Mouse (Mus musculus) forebrain, postnatal 0 days (tissue): ENCODE results near the gene Baat. TPM values are rescaled to one million over a fixed set of nuclear protein-coding genes. Genes with fewer than 3 reads are reported as not detected.

Experiments
- ATAC-seq: fragments of 200-750 bp; cut with Nextera tagmentation; 2 replicates; pipeline ENCODE4 v1.8.0; 2017; ENCODE audit warnings: mild to moderate bottlenecking, moderate library complexity
- DNase-seq: peaks from one replicate; pipeline ENCODE4 v3.0.0-alpha.2; 2015
- H3K27ac ChIP-seq: fragments of 300-500 bp; sonication (generic); 2 replicates; pipeline ENCODE4 v1.5.1; 2014; ENCODE audit warnings: low read depth, mild to moderate bottlenecking, antibody characterized with exemption, low read length, moderate library complexity, mixed read lengths
- H3K27me3 ChIP-seq: fragments of 300-500 bp; sonication (generic); 2 replicates; pipeline ENCODE4 v1.6.1; 2014; ENCODE audit warnings: mild to moderate bottlenecking, low read length, mixed read lengths; ENCODE audit not compliant: insufficient read depth
- H3K36me3 ChIP-seq: fragments of 300-500 bp; sonication (generic); 2 replicates; pipeline ENCODE4 v1.6.1; 2014; ENCODE audit warnings: mild to moderate bottlenecking, moderate library complexity; ENCODE audit not compliant: insufficient read depth
- H3K4me1 ChIP-seq: fragments of 300-500 bp; sonication (generic); 2 replicates; pipeline ENCODE4 v1.6.1; 2014; ENCODE audit warnings: antibody characterized with exemption; ENCODE audit not compliant: insufficient read depth
- H3K4me2 ChIP-seq: fragments of 300-500 bp; sonication (generic); 2 replicates; pipeline ENCODE4 v1.6.1; 2014; ENCODE audit warnings: low read depth, mild to moderate bottlenecking, moderate library complexity
- H3K4me3 ChIP-seq: fragments of 300-500 bp; sonication (generic); 2 replicates; pipeline ENCODE4 v1.5.1; 2014; ENCODE audit warnings: low read depth, low read length, mixed read lengths
- H3K9ac ChIP-seq: fragments of 300-500 bp; sonication (generic); 2 replicates; pipeline ENCODE4 v1.6.1; 2014; ENCODE audit warnings: mild to moderate bottlenecking
- H3K9me3 ChIP-seq: fragments of 300-500 bp; sonication (generic); 2 replicates; pipeline ENCODE4 v1.6.1; 2016; ENCODE audit warnings: low read length
- CTCF ChIP-seq: sonication (generic); IDR thresholded peaks from 2 replicates; pipeline ENCODE4 v1.5.1; 2016; ENCODE audit warnings: antibody characterized with exemption, control low read depth, low read depth
- WGBS: fragments of 180-500 bp; shearing (Covaris S2); extraction: QIAGEN DNeasy Blood & Tissue Kit; methylation state at CpG from one replicate; pipeline ENCODE4 v1.1.7; 2014; 5-methylcytosine and 5-hydroxymethylcytosine counted together
- polyA plus RNA-seq: library from polyadenylated mRNA; unstranded; fragments of >200 nt; fragmentation: Nextera tagmentation; extraction: Ambion mirVana; gene quantifications from 2 replicates; pipeline ENCODE4 v1.2.1, GENCODE M21; 2015
- total RNA-seq: library from RNA; depleted of rRNA; stranded (reverse); fragments of >200 nt; gene quantifications from 2 replicates; pipeline ENCODE4 v1.2.3, GENCODE M21; 2014

Baat gene
- total and polyA plus RNA-seq, 2 experiments from 2014 or later: 0.10 TPM; not detected in 1

DNA sequence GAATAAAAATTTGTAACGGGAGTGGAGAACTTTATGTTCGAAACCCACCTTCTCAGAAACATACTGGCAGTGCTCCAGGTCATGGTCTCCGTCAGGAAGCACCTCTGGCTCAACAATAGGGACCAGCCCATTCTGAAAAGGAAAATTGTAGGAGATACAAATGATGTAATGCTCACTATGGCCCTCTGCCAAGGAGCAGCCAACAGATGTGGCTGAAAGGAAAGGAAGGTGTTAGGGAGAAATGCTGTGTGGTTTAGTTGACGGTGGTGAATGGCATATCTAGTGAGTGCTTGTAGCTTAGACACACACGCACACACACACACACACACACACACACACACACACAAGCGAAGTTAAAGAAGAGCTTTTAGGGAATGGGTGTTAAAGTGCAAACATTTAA lies 33.3 kb upstream of the Baat start:
- 53% methylated on average over 6 of the region's 6 CpGs for WGBS
- DNase-seq: no peak
- no peak overlapping the region for H3K4me2 ChIP-seq

DNA sequence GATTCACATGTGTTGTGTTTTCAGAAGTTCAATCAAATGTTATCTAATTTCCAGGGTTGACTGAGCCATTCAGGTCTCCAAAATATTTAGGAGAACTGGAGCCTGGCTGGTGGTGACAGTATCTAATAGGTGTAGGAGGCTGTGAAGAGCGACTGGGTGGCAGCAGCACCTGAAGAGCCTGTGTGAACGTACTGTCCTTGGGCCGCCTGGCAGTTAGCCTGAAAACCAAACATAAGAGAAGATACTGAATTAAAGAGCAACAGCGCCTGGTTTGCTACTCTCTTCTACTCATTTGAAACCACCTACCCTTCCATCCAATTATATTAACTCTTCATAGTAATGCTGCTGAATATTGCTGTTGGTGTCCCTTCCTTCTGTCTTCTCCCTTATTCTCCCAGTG lies 30.3 kb upstream of the Baat start:
- no peak for TF ChIP-seq CTCF
- no peak overlapping the region for H3K4me2 ChIP-seq
- no peaks in the 10 kb centered on the region for H3K36me3 ChIP-seq
- 94% methylated on average over 4 of the region's 4 CpGs for WGBS
- no peaks in the 10 kb centered on the region for H3K27me3 ChIP-seq
- H3K9me3 ChIP-seq: no peaks in the 10 kb centered on the region
- H3K27ac ChIP-seq: no peak overlapping the region
- H3K9ac ChIP-seq: no peak overlapping the region
- no peak overlapping the region for H3K4me3 ChIP-seq
- no peaks in the 10 kb centered on the region for H3K4me1 ChIP-seq
- ATAC-seq (no peak), DNase-seq (no peak)

More for the DNA sequence above, 33.3 kb upstream of the Baat start:
- TF ChIP-seq CTCF: no peak
- Histone ChIP-seq H3K27ac (no peak overlapping the region), H3K27me3 (no peaks in the 10 kb centered on the region), H3K4me1 (no peaks in the 10 kb centered on the region), H3K9me3 (no peaks in the 10 kb centered on the region), H3K9ac (no peak overlapping the region), H3K4me3 (no peak overlapping the region), H3K36me3 (no peaks in the 10 kb centered on the region)
- ATAC-seq: no peak

DNA sequence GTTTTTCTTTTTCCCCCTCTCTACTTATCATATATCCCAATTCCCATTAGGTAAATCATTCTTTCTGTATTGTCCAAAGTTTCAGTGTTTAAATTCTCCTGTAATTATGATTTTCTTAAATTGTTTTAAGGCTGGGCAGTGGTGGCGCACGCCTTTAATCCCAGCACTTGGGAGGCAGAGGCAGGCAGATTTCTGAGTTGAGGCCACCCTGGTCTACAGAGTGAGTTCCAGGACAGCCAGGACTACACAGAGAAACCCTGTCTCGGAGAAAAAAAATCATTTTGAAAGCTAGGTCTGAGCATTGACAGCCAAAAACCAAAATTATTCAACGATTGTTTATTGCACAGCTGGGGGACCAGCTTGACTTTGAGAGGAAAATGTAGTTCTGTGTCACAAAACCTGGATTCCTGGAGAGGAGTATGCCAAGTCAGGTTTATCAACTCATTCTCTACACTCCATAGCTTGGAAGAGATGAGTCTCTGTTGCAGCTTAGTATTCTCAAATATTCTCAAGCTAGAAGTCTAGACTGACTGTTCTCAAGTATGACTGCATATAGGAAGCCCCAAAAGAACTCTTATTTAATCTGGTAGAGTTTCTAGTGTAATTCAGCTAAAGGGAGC lies 29.4 kb upstream of the Baat start:
- TF ChIP-seq CTCF: no peak
- Histone ChIP-seq H3K27me3 (no peaks in the 10 kb centered on the region), H3K9me3 (0 out of 2 replicates have a peak, but pooled peaks cover 1% of the 10 kb centered on the region), H3K4me1 (no peaks in the 10 kb centered on the region), H3K9ac (no peak overlapping the region), H3K27ac (no peak overlapping the region), H3K4me2 (no peak overlapping the region), H3K4me3 (no peak overlapping the region), H3K36me3 (peaks cover 2% of the 10 kb centered on the region)
- no peak for DNase-seq
- WGBS: 96% methylated on average over 4 of the region's 4 CpGs
- ATAC-seq: no peak

DNA sequence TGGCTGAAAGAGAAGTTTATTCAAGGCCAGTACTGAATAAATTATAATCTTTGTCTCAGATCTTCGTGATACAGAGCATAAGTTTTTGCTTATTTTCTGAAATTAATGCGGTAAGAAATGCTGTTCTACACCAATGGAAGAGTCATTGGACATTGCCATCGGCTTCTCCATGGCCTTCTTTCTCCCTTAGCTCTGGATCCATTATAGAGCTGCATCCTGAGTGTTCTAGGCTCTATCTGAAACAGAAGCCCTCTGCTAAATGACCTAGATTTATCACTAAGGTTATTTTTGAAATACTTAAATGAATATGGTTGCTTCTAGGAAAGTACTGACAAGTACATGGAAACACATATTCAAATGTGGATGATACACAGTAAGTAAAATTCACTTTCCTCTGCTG lies 28.7 kb upstream of the Baat start:
- ATAC-seq (no peak), DNase-seq (no peak)
- H3K9ac ChIP-seq: no peak overlapping the region
- no peaks in the 10 kb centered on the region for H3K4me1 ChIP-seq
- H3K36me3 ChIP-seq: peaks cover 9% of the 10 kb centered on the region
- H3K27me3 ChIP-seq: no peaks in the 10 kb centered on the region
- TF ChIP-seq CTCF: no peak
- no peak overlapping the region for H3K4me2 ChIP-seq
- H3K9me3 ChIP-seq: 0 out of 2 replicates have a peak, but pooled peaks cover 8% of the 10 kb centered on the region
- no peak overlapping the region for H3K4me3 ChIP-seq
- WGBS: 91% methylated on average over 3 of the region's 3 CpGs
- H3K27ac ChIP-seq: no peak overlapping the region

DNA sequence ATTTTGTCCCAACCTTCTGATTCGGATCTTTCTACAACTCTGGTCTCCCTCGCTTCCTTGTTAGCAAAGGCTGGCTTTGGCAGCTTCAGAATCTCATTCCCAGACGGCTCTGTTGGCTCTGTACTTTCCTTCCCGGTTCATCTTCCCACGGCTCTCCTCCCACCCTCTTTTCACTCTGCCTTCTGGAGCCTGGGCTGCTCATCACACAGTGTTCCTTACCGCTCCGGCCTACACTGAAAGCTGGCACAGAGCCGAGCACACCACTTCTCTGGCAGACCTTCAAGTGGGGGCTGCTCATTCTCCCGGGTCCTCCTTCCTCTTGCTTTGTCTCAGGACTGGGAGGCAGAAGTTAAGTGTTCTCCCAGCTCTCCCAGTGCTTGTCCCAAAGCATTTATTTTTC lies 16.2 kb upstream of the Baat start:
- DNase-seq (peak; percentile 37), ATAC-seq (no peak)
- peaks cover 10% of the 10 kb centered on the region; the same call in 1 of the 2 replicates for H3K4me1 ChIP-seq
- no peak overlapping the region for H3K4me3 ChIP-seq
- H3K9ac ChIP-seq: no peak overlapping the region
- 0 out of 2 replicates have a peak, but pooled peaks cover 5% of the 10 kb centered on the region for H3K36me3 ChIP-seq
- no peak for TF ChIP-seq CTCF
- no peaks in the 10 kb centered on the region for H3K9me3 ChIP-seq
- H3K4me2 ChIP-seq: peak overlapping the region; percentile 60; the same call in 1 of the 2 replicates
- H3K27me3 ChIP-seq: no peaks in the 10 kb centered on the region
- H3K27ac ChIP-seq: no peak overlapping the region
- WGBS: 50% methylated on average over 9 of the region's 9 CpGs

DNA sequence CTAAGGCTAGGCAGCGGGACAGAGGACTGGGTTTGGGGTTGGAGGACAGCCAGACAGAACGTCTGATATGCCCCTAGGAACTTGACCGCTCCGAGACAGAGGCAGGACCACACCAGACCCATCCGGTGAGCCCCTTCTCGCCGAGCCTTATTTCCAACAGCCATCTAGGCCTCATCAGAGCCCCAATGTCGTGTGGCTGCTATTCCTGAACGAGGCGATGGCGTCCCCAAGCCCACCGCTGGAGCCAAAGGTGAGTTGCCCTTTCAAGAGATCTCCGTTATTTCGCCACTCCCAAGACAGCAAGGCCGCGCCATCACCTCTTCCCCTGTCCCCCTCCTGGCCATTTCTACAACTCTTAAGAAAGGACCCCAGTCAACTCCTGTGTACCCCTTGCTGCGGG lies 15.0 kb upstream of the Baat start:
- DNase-seq: no peak

DNA sequence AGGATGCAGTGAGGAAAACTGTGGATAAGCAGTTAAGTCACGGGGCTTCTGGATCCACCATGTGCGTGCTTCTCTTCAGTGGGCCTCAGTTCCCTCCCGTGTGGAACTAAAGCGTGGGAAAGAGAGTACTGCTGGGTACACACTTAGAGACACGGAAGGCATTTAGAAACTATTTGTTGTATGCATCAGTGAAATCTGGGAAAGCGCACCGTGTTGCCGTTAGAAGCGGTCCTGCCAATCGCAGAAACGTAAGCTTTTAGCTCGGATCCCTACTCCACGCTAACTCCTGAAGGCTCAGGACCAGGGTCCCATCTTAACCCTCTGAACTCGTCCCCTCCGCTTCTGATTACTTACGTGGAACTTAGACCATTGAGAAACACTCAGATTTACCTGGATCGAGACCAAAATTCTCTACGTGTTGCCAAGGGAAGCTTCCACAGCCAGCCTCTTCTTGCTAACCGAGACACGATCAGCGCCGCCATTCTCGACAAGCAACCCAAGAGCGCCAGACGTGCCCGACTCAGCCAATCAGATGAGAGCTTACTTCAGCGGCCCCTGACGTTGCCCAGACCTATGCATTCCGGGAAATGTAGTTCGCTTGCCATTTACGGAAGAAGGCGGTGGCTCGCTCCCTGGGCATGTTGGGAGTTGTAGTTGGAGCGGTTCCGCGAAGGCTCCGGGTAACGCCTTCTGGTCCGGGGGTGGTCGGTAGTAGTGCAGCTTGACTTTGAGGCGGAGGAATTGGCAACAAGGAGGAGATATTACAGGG lies 14.4 kb upstream of the Baat start, which contains the start of the genes Mrpl50 and Zfp189:
TSS of gene Mrpl50 (minus strand) at position 522 of the 769 bp plus-strand sequence.
TSS of gene Zfp189 (plus strand) at position 605 of the 769 bp plus-strand sequence.
- Histone ChIP-seq H3K27me3 (no peaks in the 10 kb centered on the region), H3K4me3 (peak within 1 kb of the TSS; percentile 57), H3K9me3 (no peaks in the 10 kb centered on the region), H3K36me3 (0 out of 2 replicates have a peak, but pooled peaks cover 5% of the 10 kb centered on the region), H3K4me1 (peaks cover 10% of the 10 kb centered on the region; the same call in 1 of the 2 replicates), H3K27ac (peak within 1 kb of the TSS; percentile 73), H3K4me2 (peak within 1 kb of the TSS; percentile 60), H3K9ac (peak within 1 kb of the TSS; percentile 58)
- WGBS: 2% methylated on average over 41 of the region's 41 CpGs
- peak; percentile 100 for ATAC-seq
- peak; percentile 98 for DNase-seq
- no peak for TF ChIP-seq CTCF

More for the DNA sequence above, 15.0 kb upstream of the Baat start:
- no peaks in the 10 kb centered on the region for H3K9me3 ChIP-seq
- H3K9ac ChIP-seq: peak overlapping the region; percentile 58
- peaks cover 10% of the 10 kb centered on the region; the same call in 1 of the 2 replicates for H3K4me1 ChIP-seq
- H3K27me3 ChIP-seq: no peaks in the 10 kb centered on the region
- H3K27ac ChIP-seq: peak overlapping the region; percentile 62
- peak; percentile 41 for TF ChIP-seq CTCF
- under 1% methylated on average over 17 of the region's 17 CpGs for WGBS
- ATAC-seq: peak; percentile 32
- H3K36me3 ChIP-seq: 0 out of 2 replicates have a peak, but pooled peaks cover 5% of the 10 kb centered on the region
- H3K4me2 ChIP-seq: peak overlapping the region; percentile 60
- peak overlapping the region; percentile 57 for H3K4me3 ChIP-seq
